Mouse (Mus musculus): ENCODE measurements around the gene Kcnj11.

- no peak for TF ChIP-seq CTCF (IDR thresholded peaks at IDR 0.05; ENCODE audit: extremely low read depth, insufficient read length, insufficient replicate concordance, low read depth, low read length)
- no peak for TF ChIP-seq POLR2A (IDR thresholded peaks at IDR 0.05; ENCODE audit: low read depth, low read length)
Measured at GRCm38 (mm10) chr7:46068831-46069230, 31.7 kb downstream of the Kcnj11 start.

Data from small intestine, adult 2 months (tissue).